Mouse (Mus musculus) C2C12 (cell line): ENCODE results near the gene Msrb3. TPM values are rescaled to one million over a fixed set of nuclear protein-coding genes. Genes with fewer than 3 reads are reported as not detected.

Experiments used
- H3K27me3 ChIP-seq: one replicate; pipeline ENCODE4 v1.6.1; 2011; ENCODE audit not compliant: control insufficient read depth, insufficient read depth, insufficient read length
- H3K36me3 ChIP-seq: one replicate; pipeline ENCODE4 v1.6.1; 2011; ENCODE audit not compliant: control insufficient read depth, insufficient read depth
- H3K4me3 ChIP-seq: one replicate; pipeline ENCODE4 v1.5.1; 2011; ENCODE audit warnings: mild to moderate bottlenecking, control low read depth; ENCODE audit not compliant: poor library complexity, insufficient read depth, severe bottlenecking
- H3K79me2 ChIP-seq: one replicate; pipeline ENCODE4 v1.6.1; 2011; ENCODE audit not compliant: control insufficient read depth, insufficient read depth
- H3K79me3 ChIP-seq: one replicate; pipeline ENCODE4 v1.6.1; 2011; ENCODE audit warnings: low read depth, control low read depth
- H3ac ChIP-seq: one replicate; pipeline ENCODE3; 2011; ENCODE audit warnings: low read depth; ENCODE audit not compliant: control insufficient read depth, insufficient read length
- CEBPB ChIP-seq: IDR thresholded peaks from one replicate; pipeline ENCODE4 v1.6.1; 2011; ENCODE audit warnings: low read depth, mild to moderate bottlenecking, control low read depth, moderate library complexity
- CTCF ChIP-seq: IDR thresholded peaks from one replicate; pipeline ENCODE4 v1.5.1; 2011; ENCODE audit not compliant: control insufficient read depth, insufficient read depth, insufficient read length
- FOSL1 ChIP-seq: IDR thresholded peaks from one replicate; pipeline ENCODE4 v1.8.0; 2011; ENCODE audit warnings: mild to moderate bottlenecking, low read length; ENCODE audit not compliant: poor library complexity, insufficient read depth, severe bottlenecking
- MAX ChIP-seq: IDR thresholded peaks from one replicate; pipeline ENCODE4 v1.6.1; 2011; ENCODE audit warnings: mild to moderate bottlenecking, control low read depth
- MYOD1 ChIP-seq: IDR thresholded peaks from one replicate; pipeline ENCODE4 v1.6.1; 2011; ENCODE audit warnings: low read depth; ENCODE audit not compliant: control insufficient read depth, insufficient read length
- MYOG ChIP-seq: IDR thresholded peaks from one replicate; pipeline ENCODE4 v1.6.1; 2011; ENCODE audit not compliant: control insufficient read depth, insufficient read length; ENCODE audit errors: extremely low read depth
- USF1 ChIP-seq: IDR thresholded peaks from one replicate; pipeline ENCODE4 v1.6.1; 2011; ENCODE audit warnings: low read depth, mild to moderate bottlenecking, control low read depth, moderate library complexity
- polyA plus RNA-seq: library from polyadenylated mRNA; unstranded; fragments of >200 nt; fragmentation: generic; extraction: Trizol; gene quantifications from one replicate; pipeline ENCODE4 v1.2.1, GENCODE M21; 2012; ENCODE audit warnings: missing spikeins

The Msrb3 gene
- polyA plus RNA-seq, 1 experiment = 13.3 TPM

- no peak overlapping the region for H3K4me3 ChIP-seq
- H3ac ChIP-seq = no peak overlapping the region
- H3K79me2 ChIP-seq = no peaks in the 10 kb centered on the region
- no peak for TF ChIP-seq USF1
- TF ChIP-seq MAX = no peak
- no peak for TF ChIP-seq CTCF
- no peaks in the 10 kb centered on the region for H3K79me3 ChIP-seq
- no peaks in the 10 kb centered on the region for H3K27me3 ChIP-seq
- H3K36me3 ChIP-seq = no peaks in the 10 kb centered on the region
Measured at GRCm38 (mm10) chr10:120916250-120916649, 17.3 kb upstream of the Msrb3 start.

- H3K27me3 ChIP-seq = no peaks in the 10 kb centered on the region
- no peak for TF ChIP-seq CEBPB
- TF ChIP-seq MYOG = no peak
- no peak for TF ChIP-seq MYOD1
- no peak for TF ChIP-seq USF1
- TF ChIP-seq FOSL1 = no peak
- TF ChIP-seq MAX = no peak
- no peak for TF ChIP-seq CTCF
- no peaks in the 10 kb centered on the region for H3K79me2 ChIP-seq
- no peak overlapping the region for H3ac ChIP-seq
- H3K4me3 ChIP-seq = no peak overlapping the region
- no peaks in the 10 kb centered on the region for H3K36me3 ChIP-seq
- H3K79me3 ChIP-seq = no peaks in the 10 kb centered on the region
Measured at GRCm38 (mm10) chr10:120914948-120915631, 16.2 kb upstream of the Msrb3 start.

- Histone ChIP-seq H3K4me3 (no peak overlapping the region), H3K79me3 (no peaks in the 10 kb centered on the region)
- no peak for TF ChIP-seq USF1
- TF ChIP-seq CTCF = no peak
- TF ChIP-seq FOSL1 = no peak
- no peak for TF ChIP-seq CEBPB
- no peak for TF ChIP-seq MAX
- TF ChIP-seq MYOG = no peak
- no peak for TF ChIP-seq MYOD1
Measured at GRCm38 (mm10) chr10:120914286-120914685, 15.4 kb upstream of the Msrb3 start.

GRCm38 (mm10) chr10:120913796-120914195 is 14.9 kb upstream of the Msrb3 start:
- Histone ChIP-seq H3K36me3 (no peaks in the 10 kb centered on the region), H3ac (no peak overlapping the region), H3K79me2 (no peaks in the 10 kb centered on the region), H3K79me3 (no peaks in the 10 kb centered on the region), H3K4me3 (no peak overlapping the region), H3K27me3 (no peaks in the 10 kb centered on the region)
- TF ChIP-seq MAX (no peak), CEBPB (no peak), CTCF (no peak), FOSL1 (no peak)

More at GRCm38 (mm10) chr10:120914286-120914685, 15.4 kb upstream of the Msrb3 start:
- Histone ChIP-seq H3ac (no peak overlapping the region), H3K36me3 (no peaks in the 10 kb centered on the region), H3K27me3 (no peaks in the 10 kb centered on the region), H3K79me2 (no peaks in the 10 kb centered on the region)

GRCm38 (mm10) chr10:120911971-120912370 is 13.1 kb upstream of the Msrb3 start:
- no peak overlapping the region for H3K4me3 ChIP-seq
- H3K36me3 ChIP-seq = no peaks in the 10 kb centered on the region
- no peak overlapping the region for H3ac ChIP-seq
- TF ChIP-seq CEBPB = no peak
- TF ChIP-seq MYOG = no peak
- no peak for TF ChIP-seq CTCF
- TF ChIP-seq MYOD1 = no peak
- no peak for TF ChIP-seq FOSL1
- no peak for TF ChIP-seq MAX
- TF ChIP-seq USF1 = no peak
- no peaks in the 10 kb centered on the region for H3K79me3 ChIP-seq
- no peaks in the 10 kb centered on the region for H3K79me2 ChIP-seq
- H3K27me3 ChIP-seq = no peaks in the 10 kb centered on the region

- no peak for TF ChIP-seq MYOG
- no peak for TF ChIP-seq CEBPB
- no peak for TF ChIP-seq MYOD1
- no peak for TF ChIP-seq CTCF
- no peaks in the 10 kb centered on the region for H3K27me3 ChIP-seq
- H3K36me3 ChIP-seq = no peaks in the 10 kb centered on the region
- H3ac ChIP-seq = no peak overlapping the region
- no peaks in the 10 kb centered on the region for H3K79me2 ChIP-seq
- no peaks in the 10 kb centered on the region for H3K79me3 ChIP-seq
- H3K4me3 ChIP-seq = no peak overlapping the region
Measured at GRCm38 (mm10) chr10:120908776-120909574, 10.1 kb upstream of the Msrb3 start.
